Mouse (Mus musculus) heart, postnatal 0 days (tissue): ENCODE data around the gene Ccdc88b.

ENCODE experiments used
- CTCF ChIP-seq: IDR thresholded peaks from 2 replicates; pipeline ENCODE4 v1.5.1; 2016; ENCODE audit warnings: antibody characterized with exemption, control low read depth, low read depth
- EP300 ChIP-seq: IDR thresholded peaks from 2 replicates; pipeline ENCODE4 v1.6.1; 2016; ENCODE audit warnings: antibody characterized with exemption, low read depth

DNA sequence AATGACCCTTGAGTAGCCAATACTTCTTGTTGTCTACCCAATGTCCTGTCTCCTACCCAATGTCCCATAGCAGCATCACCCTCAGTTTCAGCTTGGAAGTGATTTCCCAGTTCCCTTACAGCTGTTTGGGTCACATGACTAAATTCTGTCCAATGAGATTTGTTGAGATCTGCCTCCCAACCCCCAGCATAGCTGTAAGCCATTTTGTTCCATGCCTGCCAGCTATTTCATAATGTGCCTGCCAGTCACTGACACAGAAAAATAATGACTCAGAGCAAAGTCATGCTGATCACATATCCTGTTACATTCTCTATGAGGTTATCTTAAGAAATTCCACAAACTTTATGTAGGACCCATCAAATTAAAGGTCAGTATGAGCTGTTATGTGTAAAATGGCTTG lies 18.8 kb upstream of the Ccdc88b start:
- TF ChIP-seq CTCF, result no peak
- TF ChIP-seq EP300, result no peak
